Mouse (Mus musculus) neutrophil, adult 5-6 weeks (primary cell): ENCODE data around the gene Espl1. TPM values are rescaled to one million over a fixed set of nuclear protein-coding genes. Genes with fewer than 3 reads are reported as not detected.

Experiments
- ATAC-seq: fragments of 151-379, 151-347 bp; 2 replicates; pipeline ENCODE4 v1.8.0; 2017; ENCODE audit warnings: mild to moderate bottlenecking, moderate TSS enrichment; ENCODE audit not compliant: insufficient number of reproducible peaks, poor library complexity, low FRiP score, severe bottlenecking; ENCODE audit errors: extremely low read depth
- total RNA-seq: library from RNA; stranded (forward); fragments of 200-1000 nt; gene quantifications from 2 replicates; pipeline ENCODE4 v1.2.3, GENCODE M21; 2017

Gene Espl1
- total RNA-seq: 1.2 and 6.1 TPM in 2 replicates

DNA sequence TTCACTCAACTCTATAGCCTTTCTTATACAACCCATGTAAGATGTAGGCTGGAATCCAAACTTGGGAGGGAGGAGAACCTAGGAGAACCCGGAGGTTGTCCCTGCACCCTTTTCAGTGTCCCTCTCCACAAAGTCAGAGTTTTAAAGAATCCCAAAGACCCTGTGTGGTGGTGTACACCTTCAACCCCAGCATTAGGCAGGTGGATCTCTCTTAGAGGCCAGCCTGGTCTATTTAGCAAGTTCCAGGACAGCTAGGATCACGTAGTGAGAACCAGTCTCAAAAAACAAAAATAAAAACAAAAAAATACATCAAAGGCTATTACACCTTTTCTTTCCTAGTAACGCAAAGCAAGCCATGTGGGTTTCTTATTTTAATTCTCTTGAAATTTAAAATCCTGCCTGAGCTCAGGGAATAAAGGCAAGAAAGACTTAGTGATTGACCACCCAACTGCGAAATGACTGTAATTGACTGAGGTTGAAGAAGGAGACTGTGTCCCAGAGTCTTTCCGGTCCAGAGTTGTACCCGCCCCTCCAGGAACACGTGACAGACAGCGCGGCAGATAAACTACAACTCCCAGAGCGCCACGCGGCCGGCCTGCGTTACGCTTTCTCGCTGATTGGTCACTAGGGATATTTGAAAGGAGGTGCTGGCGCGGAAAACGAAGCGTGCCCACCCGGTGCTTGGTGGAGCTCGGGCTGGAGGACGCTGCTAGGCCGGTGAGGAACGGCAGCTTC, at the start of gene Espl1:
TSS of gene Espl1 (plus strand) at position 634 of the 735 bp plus-strand sequence.
- peak; percentile 100 for ATAC-seq

DNA sequence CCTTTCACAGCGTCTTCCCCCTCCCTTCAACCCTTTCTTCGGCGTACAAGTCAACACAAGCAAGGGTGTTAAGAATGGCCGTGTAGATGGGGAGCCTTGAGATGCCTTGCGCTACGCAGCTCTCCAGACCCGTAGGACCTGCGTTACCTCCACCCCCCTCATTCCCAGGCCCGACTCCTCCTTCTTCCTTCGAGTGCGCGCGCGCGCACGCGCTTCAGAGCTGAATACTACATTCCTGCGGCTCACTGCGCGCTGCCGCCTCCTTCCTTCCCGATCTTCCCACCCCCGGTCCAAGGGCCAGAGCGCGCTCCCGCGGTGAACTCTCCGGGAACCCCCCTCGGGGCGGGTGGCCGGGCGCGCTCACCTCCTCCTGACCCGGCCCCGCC, 49.2 kb upstream of the Espl1 start:
- peak; percentile 21; the same call in 1 of the 2 replicates for ATAC-seq

DNA sequence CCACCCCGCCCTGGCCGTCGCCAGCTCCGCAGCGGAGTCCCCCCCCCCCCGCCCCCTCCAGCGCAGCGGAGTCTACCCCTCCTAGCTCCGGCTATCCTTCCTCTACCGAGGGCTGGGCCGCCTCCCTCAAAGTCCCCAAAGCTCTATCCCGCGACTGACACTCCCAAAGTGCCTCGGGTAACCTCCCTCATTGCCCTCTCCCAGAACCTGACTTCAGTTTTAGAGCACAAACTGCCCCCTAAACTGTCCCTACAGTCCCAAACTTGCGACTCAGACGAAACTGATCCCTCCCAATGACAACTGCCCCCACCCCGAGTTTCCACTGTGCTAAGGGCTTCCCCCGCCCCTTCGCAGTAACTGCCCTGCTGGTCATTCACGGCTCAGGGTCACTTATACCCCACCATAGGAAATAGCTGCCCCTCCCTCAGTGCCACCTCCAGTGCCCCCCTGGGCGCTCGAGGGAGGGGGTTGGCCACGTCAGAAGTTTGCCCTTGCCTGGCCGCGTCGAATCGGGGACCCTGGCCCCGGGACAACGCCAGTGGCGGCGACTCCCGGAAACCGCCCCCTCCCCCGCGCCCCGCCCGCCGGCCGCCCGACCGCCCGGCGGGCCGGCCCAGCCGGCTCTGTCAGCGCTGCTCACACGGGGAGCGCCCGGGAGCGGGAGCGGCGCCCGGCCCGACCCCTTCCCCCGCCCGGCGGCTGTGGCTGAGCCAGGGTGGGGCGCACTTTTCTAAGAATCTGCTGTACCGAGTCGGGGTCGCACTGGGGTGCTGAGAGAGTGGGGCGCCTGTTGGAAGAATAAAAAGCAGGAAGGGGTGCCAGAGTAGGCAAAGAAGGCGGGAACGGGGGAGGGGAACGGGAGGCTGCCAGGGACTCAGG, 48.6 kb upstream of the Espl1 start:
- ATAC-seq: no peak

DNA sequence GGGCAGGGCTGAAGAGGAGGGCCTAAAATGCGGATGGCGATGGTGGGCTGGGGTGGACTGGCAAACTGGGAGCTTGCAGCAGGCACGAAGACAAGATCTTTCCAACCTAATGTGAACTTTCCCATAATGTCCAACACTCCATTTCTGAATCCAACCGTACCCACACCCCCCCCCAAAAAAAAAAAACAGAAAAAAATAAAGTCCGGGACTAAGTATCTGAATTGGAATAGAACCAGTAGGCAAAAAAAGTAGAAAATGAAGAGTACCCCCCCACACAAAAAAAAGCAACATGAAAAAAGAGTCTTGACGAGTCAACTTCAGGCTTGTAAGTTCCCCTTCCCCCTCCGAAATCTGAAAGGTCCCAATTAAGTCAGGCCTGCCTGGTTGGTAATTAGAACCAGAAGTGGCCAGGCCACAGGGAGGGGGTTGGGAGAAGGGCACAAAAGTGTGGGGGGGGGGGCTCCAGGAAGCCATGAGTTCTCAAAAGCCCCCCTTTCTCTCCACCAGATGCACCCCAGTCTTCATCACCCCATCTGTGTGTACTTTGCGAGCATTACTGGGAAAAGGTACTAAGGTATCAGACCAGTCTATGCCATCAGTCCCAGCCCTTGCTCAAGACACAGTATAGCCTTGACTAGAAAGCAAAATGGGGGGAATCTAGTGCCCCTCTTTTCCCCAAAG, 47.8 kb upstream of the Espl1 start:
- ATAC-seq: no peak

DNA sequence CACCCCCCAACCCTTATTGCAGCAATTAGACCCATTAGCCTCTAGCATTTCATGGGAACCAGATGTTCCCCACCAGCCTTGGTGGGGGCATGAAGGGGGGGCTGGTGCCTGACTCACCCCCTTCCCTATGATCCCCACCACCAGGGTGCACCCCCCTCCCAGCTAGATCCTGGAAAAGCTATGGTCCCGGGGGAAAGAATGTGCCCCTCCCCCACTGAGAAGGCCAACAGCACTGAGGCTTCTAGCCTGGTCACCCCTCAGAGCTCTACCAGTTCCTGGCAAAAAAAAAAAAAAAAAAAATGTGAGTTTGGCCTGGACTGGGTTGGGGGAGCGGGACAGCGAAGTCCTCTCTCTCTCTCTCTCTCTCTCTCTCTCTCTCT, 47.3 kb upstream of the Espl1 start:
- no peak for ATAC-seq

DNA sequence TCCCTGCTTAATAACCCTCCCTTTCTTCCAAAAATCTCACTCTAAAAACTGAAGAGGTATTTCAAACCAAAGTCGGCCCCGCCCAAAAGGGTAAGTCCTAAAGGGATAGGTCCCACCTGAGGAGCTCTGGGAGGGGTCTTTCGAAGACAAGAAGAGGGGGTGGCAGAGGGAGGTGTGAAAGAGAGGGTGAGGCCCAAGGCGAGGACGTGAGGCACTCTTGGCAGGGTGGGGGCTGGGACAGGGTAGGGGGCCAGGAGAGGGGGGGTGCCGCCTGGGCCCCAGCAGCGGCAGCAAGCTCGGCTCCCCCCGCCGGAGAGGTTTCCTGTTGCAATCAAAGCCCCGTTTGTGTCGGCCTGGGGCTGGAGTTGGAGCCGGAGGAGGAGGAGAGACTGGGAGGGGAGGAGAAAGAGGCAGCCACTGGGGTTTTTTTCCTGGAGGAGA, 46.8 kb upstream of the Espl1 start:
- ATAC-seq: no peak

DNA sequence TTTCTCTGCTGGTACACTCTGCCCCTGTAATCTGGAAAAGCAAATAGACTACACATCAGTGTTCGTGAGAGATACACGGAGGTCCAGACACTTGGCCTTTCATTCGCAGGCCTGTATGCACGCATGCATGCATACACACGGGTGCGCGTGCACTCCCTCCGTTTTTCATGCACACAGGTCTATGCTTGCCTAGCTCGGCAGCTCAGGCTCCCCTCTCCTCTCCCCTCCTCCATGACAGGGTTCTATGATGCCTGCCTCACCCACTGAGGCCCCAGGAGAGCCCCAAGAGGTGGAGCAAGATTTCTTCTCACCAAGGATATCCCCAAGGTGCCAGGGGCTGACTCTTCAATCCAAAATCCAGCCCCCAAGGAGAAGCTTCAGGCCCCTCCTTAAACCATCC, 46.1 kb upstream of the Espl1 start:
- ATAC-seq: no peak

DNA sequence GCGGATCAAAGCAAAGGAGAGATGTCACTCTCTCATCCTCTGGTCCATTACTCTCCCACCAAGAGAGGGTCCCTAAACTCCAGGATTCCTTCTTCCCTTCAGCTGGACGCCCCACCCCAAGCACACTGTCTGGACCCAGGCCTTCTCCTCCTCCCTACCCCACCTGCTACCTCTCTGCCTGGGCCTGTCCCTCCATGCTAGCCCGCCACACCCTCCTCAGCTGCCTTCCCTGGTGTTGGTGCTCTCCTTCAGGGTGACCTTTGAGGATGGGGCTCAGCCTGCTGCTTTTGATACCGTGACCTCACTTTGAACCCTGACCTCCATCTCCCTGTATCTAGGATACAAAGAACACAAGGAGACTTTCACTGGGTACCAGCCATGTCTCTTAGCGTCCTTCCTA, 45.5 kb upstream of the Espl1 start:
- no peak for ATAC-seq

DNA sequence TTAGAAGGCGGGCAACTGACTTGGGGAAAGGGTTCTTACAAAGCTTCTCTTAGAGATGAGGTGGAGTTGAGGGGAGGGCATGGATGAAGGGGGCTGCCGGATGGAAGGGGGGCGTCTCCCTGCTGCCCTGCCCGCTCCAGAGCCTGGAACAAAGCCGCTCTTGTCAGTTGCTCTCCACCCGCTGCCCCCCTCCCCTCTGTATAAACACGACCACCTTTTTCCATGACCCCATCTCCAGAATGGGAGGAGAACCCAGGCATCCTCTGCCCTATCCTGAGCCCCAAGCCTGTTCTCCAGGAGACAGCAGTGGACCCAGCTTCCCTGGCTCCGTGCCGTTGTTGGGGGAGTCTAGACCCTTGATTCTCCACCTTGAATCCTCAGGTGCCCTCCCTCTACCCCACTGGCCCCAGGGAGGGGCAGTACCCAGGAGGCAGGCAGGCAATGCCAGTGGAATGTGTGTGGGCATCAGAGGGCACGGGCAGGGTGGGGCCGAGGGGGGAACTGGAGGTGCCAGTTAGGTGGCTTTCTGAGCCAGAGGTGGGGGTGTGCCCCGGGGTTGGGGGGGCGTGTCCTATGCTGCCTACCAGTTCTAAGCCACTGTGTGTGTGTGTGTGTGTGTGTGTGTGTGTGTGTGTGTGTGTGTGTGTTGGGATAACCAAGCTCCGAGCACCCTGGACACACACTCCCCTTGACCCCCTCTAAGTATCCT, 40.4 kb upstream of the Espl1 start:
- ATAC-seq: no peak

DNA sequence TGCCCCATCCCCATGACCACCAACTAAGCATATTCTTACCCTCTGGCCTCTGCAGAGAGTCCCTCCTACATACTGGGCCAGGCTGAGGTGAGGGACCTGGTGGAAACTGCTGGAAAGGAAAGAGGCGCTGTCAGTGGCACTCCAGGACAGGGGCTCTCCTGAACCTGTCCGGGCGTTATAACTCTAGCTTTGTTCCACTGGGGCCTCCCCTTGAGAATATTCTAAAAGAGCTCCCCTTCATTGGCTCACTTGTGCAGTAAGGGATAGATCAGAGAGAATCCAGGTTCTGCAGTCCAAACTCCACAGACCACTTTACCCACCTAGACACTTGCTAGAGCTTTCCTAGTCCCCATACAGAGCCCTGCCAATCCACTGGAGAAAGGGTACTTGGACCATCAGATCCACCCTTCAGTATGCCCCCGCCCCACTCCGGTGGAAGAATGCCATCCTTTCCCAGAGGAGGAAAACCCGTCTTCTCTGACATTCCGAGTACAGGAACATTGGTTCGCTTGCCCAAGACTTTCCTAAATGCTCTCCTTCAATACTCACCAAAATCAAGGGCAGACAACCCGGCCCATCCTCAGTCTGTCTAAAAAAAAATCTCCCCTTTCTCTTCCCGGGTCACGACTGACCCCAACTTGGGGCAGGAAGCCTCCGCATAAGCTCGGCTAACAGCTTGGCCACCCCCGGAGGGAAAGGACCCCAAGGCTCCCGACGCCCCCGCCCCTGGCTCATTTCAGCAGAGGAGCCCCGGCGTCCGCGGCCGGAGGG, 39.5 kb upstream of the Espl1 start:
- no peak for ATAC-seq

DNA sequence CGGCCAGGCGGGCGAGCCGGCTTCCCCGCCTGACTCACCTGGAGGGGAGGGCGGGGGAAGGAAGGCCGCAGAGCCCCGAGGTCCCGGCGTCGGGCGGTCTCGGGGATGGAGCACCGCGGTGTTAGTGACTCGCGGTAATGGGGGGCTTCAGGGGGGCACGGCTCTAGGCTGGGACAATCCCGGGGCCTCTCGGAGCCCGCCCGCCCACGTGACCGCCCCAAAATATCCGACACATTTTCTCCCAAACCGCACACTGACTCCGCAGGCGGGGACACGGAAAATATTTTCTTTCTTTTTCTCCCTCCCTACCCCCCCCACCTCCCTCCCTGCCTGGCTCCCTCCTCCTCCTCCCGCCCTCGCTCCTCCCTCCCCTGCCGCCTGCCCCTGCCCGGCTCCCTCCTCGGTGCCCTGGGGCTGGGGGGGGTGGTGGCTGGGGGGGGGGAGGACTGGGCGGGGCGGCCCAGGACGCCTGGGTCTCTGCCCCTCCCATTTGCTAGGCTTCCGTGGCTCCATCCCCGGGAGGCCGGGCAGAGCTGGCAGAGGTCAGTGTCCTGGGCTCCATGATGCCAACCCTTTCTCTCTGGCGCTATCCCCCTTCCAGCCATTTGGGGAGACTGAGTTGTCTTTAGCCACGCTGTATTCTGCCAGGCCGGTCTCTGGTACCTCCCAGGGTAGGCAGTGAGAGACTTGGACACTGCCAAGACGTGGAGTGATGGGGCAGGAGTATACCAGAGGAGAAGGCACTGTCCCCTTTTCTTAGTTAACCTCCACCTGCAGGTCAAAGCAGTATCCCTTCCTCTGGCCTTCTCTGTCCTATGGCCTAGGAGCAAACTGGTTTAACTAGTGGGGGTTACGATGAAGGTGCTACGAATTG, 38.6 kb upstream of the Espl1 start, which contains the start of gene Rarg:
TSS of gene Rarg (minus strand) at position 316 of the 874 bp plus-strand sequence.
- no peak for ATAC-seq

DNA sequence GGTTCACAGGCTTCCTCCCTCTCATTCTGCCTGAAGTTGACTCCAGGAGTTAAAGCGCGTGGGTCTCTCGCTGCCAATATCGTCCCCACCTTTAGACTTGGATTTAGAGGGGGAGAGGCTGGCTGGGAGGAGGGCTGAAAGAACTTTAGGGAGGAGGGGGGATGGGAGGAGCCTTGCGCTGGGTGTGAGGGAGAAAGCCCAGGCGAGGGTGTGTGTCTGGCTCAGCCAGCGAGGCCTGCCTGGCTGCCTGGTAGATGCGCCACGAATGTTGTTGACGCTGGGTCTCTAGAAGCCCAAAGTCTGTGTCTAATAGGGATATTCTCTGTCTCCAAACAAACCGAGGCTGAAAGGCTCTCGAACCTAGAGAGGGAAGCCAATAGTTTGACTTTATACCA, 38.0 kb upstream of the Espl1 start:
- ATAC-seq: no peak

DNA sequence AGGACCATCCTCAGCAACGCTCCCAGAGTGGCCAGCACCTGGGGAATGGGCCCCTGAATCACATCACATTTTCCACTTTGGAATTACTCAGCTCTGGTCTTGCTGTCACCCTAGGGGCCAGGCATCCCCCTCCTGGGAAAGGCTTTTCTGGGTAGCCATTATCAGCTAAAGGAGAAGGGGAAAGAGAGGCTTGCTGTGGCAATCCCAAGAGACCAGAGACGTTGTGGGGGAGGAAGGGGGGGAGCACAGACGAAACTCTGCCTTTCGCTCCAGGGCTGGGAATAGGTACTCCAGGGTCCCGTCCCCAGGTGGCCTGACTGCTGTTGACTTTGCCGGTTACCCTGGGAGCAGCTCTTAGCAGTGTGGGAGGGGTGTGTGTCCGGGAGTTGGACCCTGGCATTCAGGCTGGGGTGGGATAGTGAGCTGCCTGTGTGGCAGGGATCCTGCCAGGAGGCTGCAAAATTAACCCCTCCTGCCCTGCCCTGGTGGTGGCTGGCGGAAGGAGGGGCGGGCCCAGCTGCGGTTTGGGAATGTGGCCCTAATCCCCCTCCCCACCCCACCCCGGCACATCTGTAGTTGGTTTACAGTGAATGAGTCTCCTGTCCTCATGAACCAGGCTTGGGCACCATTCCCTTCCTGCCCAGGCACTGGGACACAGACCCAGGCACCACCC, 37.3 kb upstream of the Espl1 start:
- no peak for ATAC-seq

DNA sequence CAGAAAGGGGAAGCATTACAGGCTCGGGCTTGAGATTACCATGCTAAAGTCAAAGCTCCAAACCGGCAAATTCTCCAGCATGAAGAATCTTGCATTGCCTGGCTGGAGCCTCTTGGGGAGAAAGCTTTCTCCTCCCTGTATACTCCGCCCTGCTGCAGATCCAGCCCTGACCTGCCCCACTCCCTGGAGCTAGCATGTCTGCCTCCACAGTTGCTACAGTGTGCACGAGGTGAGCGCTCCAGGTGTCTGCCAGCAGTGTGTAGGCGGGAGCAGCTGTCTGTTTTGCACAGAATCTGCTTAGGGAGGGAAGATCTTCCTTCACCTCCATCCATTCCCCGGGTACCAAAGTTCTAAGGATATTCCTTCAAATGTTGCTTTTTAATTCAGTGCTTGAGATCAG, 33.5 kb upstream of the Espl1 start:
- no peak for ATAC-seq

DNA sequence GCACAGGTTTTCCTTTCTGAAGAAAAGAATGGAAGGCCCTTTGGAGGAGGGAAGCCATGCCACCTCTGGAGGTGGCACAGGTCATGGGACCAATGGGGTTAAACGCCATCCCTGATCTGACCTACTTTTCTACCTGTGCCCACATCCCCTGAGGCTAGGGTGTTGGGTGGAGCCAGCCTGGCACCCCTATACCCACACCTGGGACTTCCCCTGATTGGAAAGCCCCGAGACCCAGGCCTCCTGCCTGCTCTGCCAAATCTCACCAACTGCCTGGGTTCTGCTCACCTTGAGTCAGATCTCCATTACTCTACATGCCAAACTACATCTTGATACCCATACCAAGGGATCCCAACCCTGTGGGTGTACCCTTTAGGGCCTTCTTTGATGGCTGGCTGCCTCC, 33.0 kb upstream of the Espl1 start:
- no peak for ATAC-seq

DNA sequence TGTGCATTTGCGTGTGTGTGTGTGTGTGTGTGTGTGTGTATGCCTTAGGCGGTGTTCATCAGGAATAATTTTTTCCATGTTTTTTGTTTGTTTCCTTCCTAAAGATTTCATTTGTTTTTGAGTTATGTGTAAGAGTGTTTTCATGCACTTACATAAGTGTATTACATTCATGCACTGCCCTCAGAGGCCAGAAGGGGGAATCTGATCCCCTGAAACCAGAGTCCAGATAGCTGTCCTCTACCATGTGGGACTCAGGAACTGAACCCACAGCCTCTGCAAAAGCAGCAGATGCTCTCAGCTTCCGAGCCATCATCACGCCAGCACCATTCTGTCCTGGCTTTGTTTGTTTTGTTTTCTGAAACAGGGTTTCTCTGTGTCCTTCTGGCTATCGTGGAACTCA, 30.5 kb upstream of the Espl1 start:
- no peak for ATAC-seq
